In genomic region chr6:25287591-25287990, GRCm38 (mm10) we compare ENCODE assay signal across 32 mouse cellular contexts.
"Had no signal": no experiment of that assay in that cellular context is flagged by ENCODE, and none has a peak within 500 bp of the region (broad histone marks: within the 10 kb centered on the region; RNA-seq: fewer than 3 reads in every experiment).

No protein-coding gene starts in this region.

- DNase-seq: left cerebral cortex, postnatal 4 days; liver; liver, embryonic 13.5 days; liver, postnatal 0 days; lung, adult 18-20 months; lung, adult 2 months; lung, embryonic 14.5 days; lung, postnatal 10 days; lung, postnatal 14 days; lung, postnatal 36 days; lung, postnatal 4 days; midbrain, embryonic 14.5 days had no signal

- H3K27ac ChIP-seq: left cerebral cortex, adult 2 months; limb, embryonic 10.5 days; limb, embryonic 12.5 days; limb, embryonic 13.5 days; limb, embryonic 15.5 days; liver, embryonic 12.5 days; liver, embryonic 13.5 days; liver, embryonic 14.5 days; liver, embryonic 15.5 days; lung, embryonic 15.5 days; macrophage; midbrain, embryonic 10.5 days; midbrain, embryonic 12.5 days; midbrain, embryonic 13.5 days; midbrain, embryonic 15.5 days; neural tube, embryonic 12.5 days had no signal

- H3K4me1 ChIP-seq: limb, embryonic 10.5 days; limb, embryonic 12.5 days; limb, embryonic 13.5 days; limb, embryonic 15.5 days; liver, embryonic 12.5 days; liver, embryonic 13.5 days; liver, embryonic 15.5 days; lung, embryonic 15.5 days; megakaryocyte, embryonic 14.5 days; midbrain, embryonic 10.5 days; midbrain, embryonic 12.5 days; midbrain, embryonic 13.5 days; midbrain, embryonic 15.5 days; neural tube, embryonic 12.5 days had no signal

- H3K9ac ChIP-seq: limb, embryonic 12.5 days; limb, embryonic 13.5 days; limb, embryonic 15.5 days; liver, embryonic 12.5 days; liver, embryonic 13.5 days; liver, embryonic 14.5 days; liver, embryonic 15.5 days; liver, postnatal 0 days; lung, embryonic 14.5 days; lung, embryonic 15.5 days; midbrain, embryonic 12.5 days; midbrain, embryonic 13.5 days; midbrain, embryonic 15.5 days; neural tube, embryonic 12.5 days had no signal

- H3K9me3 ChIP-seq: limb, embryonic 10.5 days; limb, embryonic 12.5 days; limb, embryonic 13.5 days; limb, embryonic 15.5 days; liver, embryonic 12.5 days; liver, embryonic 13.5 days; liver, embryonic 15.5 days; lung, embryonic 15.5 days; midbrain, embryonic 10.5 days; midbrain, embryonic 12.5 days; midbrain, embryonic 13.5 days; midbrain, embryonic 15.5 days; neural tube, embryonic 12.5 days had no signal

- H3K27me3 ChIP-seq: limb, embryonic 12.5 days; limb, embryonic 13.5 days; limb, embryonic 15.5 days; liver, embryonic 12.5 days; liver, embryonic 13.5 days; liver, embryonic 15.5 days; lung, embryonic 15.5 days; megakaryocyte, embryonic 14.5 days; neural tube, embryonic 12.5 days had no signal

- H3K4me2 ChIP-seq: limb, embryonic 12.5 days; limb, embryonic 13.5 days; limb, embryonic 15.5 days; liver, embryonic 12.5 days; liver, embryonic 13.5 days; liver, embryonic 15.5 days; lung, embryonic 14.5 days; lung, embryonic 15.5 days; midbrain, embryonic 11.5 days; midbrain, embryonic 12.5 days; midbrain, embryonic 13.5 days; midbrain, embryonic 15.5 days; neural tube, embryonic 12.5 days had no signal

- H3K4me3 ChIP-seq: left cerebral cortex, adult 2 months; limb, embryonic 10.5 days; limb, embryonic 12.5 days; limb, embryonic 13.5 days; limb, embryonic 15.5 days; liver, embryonic 12.5 days; liver, embryonic 13.5 days; liver, embryonic 15.5 days; lung, embryonic 15.5 days; megakaryocyte, embryonic 14.5 days; midbrain, embryonic 10.5 days; midbrain, embryonic 12.5 days; midbrain, embryonic 13.5 days; midbrain, embryonic 15.5 days; myocyte; neural tube, embryonic 12.5 days had no signal

- ATAC-seq: liver, embryonic 12.5 days; liver, postnatal 0 days; lung, postnatal 0 days; midbrain, embryonic 13.5 days; midbrain, embryonic 15.5 days; midbrain, embryonic 16.5 days had no signal

- H3K36me3 ChIP-seq: limb, embryonic 10.5 days; limb, embryonic 12.5 days; limb, embryonic 13.5 days; limb, embryonic 15.5 days; liver, embryonic 12.5 days; liver, embryonic 13.5 days; liver, embryonic 15.5 days; lung, embryonic 15.5 days; midbrain, embryonic 10.5 days; midbrain, embryonic 12.5 days; midbrain, embryonic 13.5 days; midbrain, embryonic 15.5 days; neural tube, embryonic 12.5 days had no signal
